Mouse (Mus musculus) embryonic facial prominence, embryonic 11.5 days (tissue): ENCODE results near the gene Hecw2. TPM values are rescaled to one million over a fixed set of nuclear protein-coding genes. Genes with fewer than 3 reads are reported as not detected.

Experiments
- ATAC-seq: fragments of 200-750 bp; cut with Nextera tagmentation; replicated peaks from 2 replicates; pipeline ENCODE4 v1.8.0; 2017; ENCODE audit warnings: low read depth; ENCODE audit not compliant: insufficient number of reproducible peaks, low FRiP score, low TSS enrichment
- DNase-seq: peaks from one replicate; pipeline ENCODE4 v3.0.0-alpha.2; 2015; ENCODE audit warnings: low spot score
- H3K27ac ChIP-seq: fragments of 300-500 bp; sonication (generic); replicated peaks from 2 replicates; pipeline ENCODE4 v1.5.1; 2014; ENCODE audit warnings: mild to moderate bottlenecking, low read depth, low read length, control low read depth
- H3K27me3 ChIP-seq: fragments of 300-500 bp; sonication (generic); 2 replicates; pipeline ENCODE4 v1.6.1; 2014; ENCODE audit warnings: mild to moderate bottlenecking, low read length, moderate library complexity, mixed read lengths; ENCODE audit not compliant: control insufficient read depth, insufficient read depth
- H3K36me3 ChIP-seq: fragments of 300-500 bp; sonication (generic); replicated peaks from 2 replicates; pipeline ENCODE4 v1.6.1; 2014; ENCODE audit warnings: low read depth, mild to moderate bottlenecking, low read length, moderate library complexity, mixed read lengths; ENCODE audit not compliant: control insufficient read depth, insufficient read depth
- H3K4me1 ChIP-seq: fragments of 300-500 bp; sonication (generic); 2 replicates; pipeline ENCODE4 v1.6.1; 2014; ENCODE audit warnings: low read length, mixed read lengths; ENCODE audit not compliant: control insufficient read depth, insufficient read depth
- H3K4me2 ChIP-seq: fragments of 300-500 bp; sonication (generic); 2 replicates; pipeline ENCODE4 v1.6.1; 2014; ENCODE audit warnings: low read depth, mild to moderate bottlenecking, control low read depth, low read length, moderate library complexity
- H3K4me3 ChIP-seq: fragments of 300-500 bp; sonication (generic); 2 replicates; pipeline ENCODE4 v1.5.1; 2014; ENCODE audit warnings: low read depth, low read length, control low read depth
- H3K9ac ChIP-seq: fragments of 300-500 bp; sonication (generic); replicated peaks from 2 replicates; pipeline ENCODE4 v1.6.1; 2014; ENCODE audit warnings: mild to moderate bottlenecking, control low read depth, low read length
- H3K9me3 ChIP-seq: fragments of 300-500 bp; sonication (generic); replicated peaks from 2 replicates; pipeline ENCODE4 v1.6.1; 2016; ENCODE audit warnings: mild to moderate bottlenecking, low read length, inconsistent platforms, mixed read lengths; ENCODE audit not compliant: control insufficient read depth
- WGBS: fragments of 180-500 bp; shearing (Covaris S2); extraction: QIAGEN DNeasy Blood & Tissue Kit; methylation state at CpG from one replicate; pipeline ENCODE4 v1.1.7; 2014; 5-methylcytosine and 5-hydroxymethylcytosine counted together
- polyA plus RNA-seq: library from polyadenylated mRNA; unstranded; fragments of >200 nt; fragmentation: Nextera tagmentation; extraction: Ambion mirVana; gene quantifications from 2 replicates; pipeline ENCODE4 v1.2.1, GENCODE M21; 2014

Gene Hecw2
- polyA plus RNA-seq, 1 experiment from 2014 or later: 2.7 TPM

GRCm38 (mm10) chr1:54003288-54003687 lies 191.7 kb downstream of the Hecw2 start:
- DNase-seq (no peak), ATAC-seq (no peak)
- Histone ChIP-seq H3K27me3 (no peaks in the 10 kb centered on the region), H3K4me2 (no peak overlapping the region), H3K9me3 (no peaks in the 10 kb centered on the region), H3K27ac (no peak overlapping the region), H3K4me3 (no peak overlapping the region), H3K9ac (no peak overlapping the region), H3K36me3 (no peaks in the 10 kb centered on the region), H3K4me1 (no peaks in the 10 kb centered on the region)
- WGBS: 90% methylated on average over 3 of the region's 3 CpGs

GRCm38 (mm10) chr1:54002077-54002476 lies 192.9 kb downstream of the Hecw2 start:
- H3K4me1 ChIP-seq: no peaks in the 10 kb centered on the region
- H3K27ac ChIP-seq: no peak overlapping the region
- WGBS: 94% methylated on average over 2 of the region's 2 CpGs
- H3K27me3 ChIP-seq: no peaks in the 10 kb centered on the region
- no peaks in the 10 kb centered on the region for H3K9me3 ChIP-seq
- DNase-seq (no peak), ATAC-seq (no peak)
- H3K4me2 ChIP-seq: no peak overlapping the region
- H3K4me3 ChIP-seq: no peak overlapping the region
- no peak overlapping the region for H3K9ac ChIP-seq
- no peaks in the 10 kb centered on the region for H3K36me3 ChIP-seq

- Histone ChIP-seq H3K4me3 (no peak overlapping the region), H3K9me3 (no peaks in the 10 kb centered on the region), H3K9ac (no peak overlapping the region), H3K4me2 (no peak overlapping the region), H3K27me3 (no peaks in the 10 kb centered on the region), H3K36me3 (no peaks in the 10 kb centered on the region), H3K4me1 (no peaks in the 10 kb centered on the region), H3K27ac (no peak overlapping the region)
- 97% methylated on average over 1 of the region's 1 CpGs for WGBS
- no peak for ATAC-seq
- DNase-seq: no peak
These were observed 197.7 kb downstream of the Hecw2 start for GRCm38 (mm10) chr1:53997239-53997638.

- WGBS: 81% methylated on average over 8 of the region's 8 CpGs
- DNase-seq (no peak), ATAC-seq (no peak)
- Histone ChIP-seq H3K36me3 (no peaks in the 10 kb centered on the region), H3K9ac (no peak overlapping the region), H3K4me3 (no peak overlapping the region), H3K4me1 (no peaks in the 10 kb centered on the region), H3K27me3 (no peaks in the 10 kb centered on the region), H3K4me2 (no peak overlapping the region), H3K27ac (no peak overlapping the region), H3K9me3 (no peaks in the 10 kb centered on the region)
These were observed 208.6 kb downstream of the Hecw2 start for GRCm38 (mm10) chr1:53986185-53986892.

- no peaks in the 10 kb centered on the region for H3K27me3 ChIP-seq
- no peak for ATAC-seq
- no peak overlapping the region for H3K27ac ChIP-seq
These were observed 216.5 kb downstream of the Hecw2 start for GRCm38 (mm10) chr1:53978514-53978831.

GRCm38 (mm10) chr1:53977806-53978513 lies 217.0 kb downstream of the Hecw2 start:
- H3K4me1 ChIP-seq: no peaks in the 10 kb centered on the region
- no peak overlapping the region for H3K9ac ChIP-seq
- 84% methylated on average over 8 of the region's 8 CpGs for WGBS
- H3K4me2 ChIP-seq: no peak overlapping the region
- no peak overlapping the region for H3K4me3 ChIP-seq
- H3K27me3 ChIP-seq: no peaks in the 10 kb centered on the region
- ATAC-seq (no peak), DNase-seq (no peak)
- H3K27ac ChIP-seq: no peak overlapping the region
- no peaks in the 10 kb centered on the region for H3K36me3 ChIP-seq
- no peaks in the 10 kb centered on the region for H3K9me3 ChIP-seq

More at GRCm38 (mm10) chr1:53978514-53978831, 216.5 kb downstream of the Hecw2 start:
- DNase-seq: no peak
- WGBS: 88% methylated on average over 2 of the region's 2 CpGs
- Histone ChIP-seq H3K36me3 (no peaks in the 10 kb centered on the region), H3K9ac (no peak overlapping the region), H3K9me3 (no peaks in the 10 kb centered on the region), H3K4me3 (no peak overlapping the region), H3K4me1 (no peaks in the 10 kb centered on the region), H3K4me2 (no peak overlapping the region)

- Histone ChIP-seq H3K27me3 (no peaks in the 10 kb centered on the region), H3K27ac (no peak overlapping the region), H3K4me2 (no peak overlapping the region), H3K36me3 (no peaks in the 10 kb centered on the region), H3K9ac (no peak overlapping the region), H3K9me3 (no peaks in the 10 kb centered on the region), H3K4me3 (no peak overlapping the region), H3K4me1 (no peaks in the 10 kb centered on the region)
- WGBS: 89% methylated on average over 5 of the region's 5 CpGs
- no peak for DNase-seq
- ATAC-seq: no peak
These were observed 218.2 kb downstream of the Hecw2 start for GRCm38 (mm10) chr1:53976721-53977120.

GRCm38 (mm10) chr1:53976100-53976499 lies 218.9 kb downstream of the Hecw2 start:
- H3K9me3 ChIP-seq: no peaks in the 10 kb centered on the region
- no peaks in the 10 kb centered on the region for H3K36me3 ChIP-seq
- no peak for ATAC-seq
- H3K4me2 ChIP-seq: no peak overlapping the region
- no peaks in the 10 kb centered on the region for H3K27me3 ChIP-seq
- H3K4me1 ChIP-seq: no peaks in the 10 kb centered on the region
- H3K9ac ChIP-seq: no peak overlapping the region
- WGBS: 92% methylated on average over 8 of the region's 8 CpGs
- no peak for DNase-seq
- H3K4me3 ChIP-seq: no peak overlapping the region
- H3K27ac ChIP-seq: no peak overlapping the region
